Mouse (Mus musculus) cerebellum, adult 11-12 months (tissue): ENCODE measurements around the gene Gcm2.
A peak's percentile ranks its signal among the peaks of the same experiment; 100 is the strongest.

ENCODE experiments used
- DNase-seq: peaks from one replicate; pipeline ENCODE4 v3.0.0; 2022

Gene Gcm2

GRCm38 (mm10) chr13:41110935-41111334, at the start of gene Gcm2:
TSS of gene Gcm2 (minus strand) at chr13:41111035.
- no peak for DNase-seq

- DNase-seq, result no peak
Measured at GRCm38 (mm10) chr13:41158426-41158825, 47.6 kb upstream of the Gcm2 start.

GRCm38 (mm10) chr13:41153146-41153545, 42.3 kb upstream of the Gcm2 start:
- DNase-seq, result no peak

- peak; percentile 14 for DNase-seq
Measured at GRCm38 (mm10) chr13:41146271-41146670, 35.4 kb upstream of the Gcm2 start.

DNA sequence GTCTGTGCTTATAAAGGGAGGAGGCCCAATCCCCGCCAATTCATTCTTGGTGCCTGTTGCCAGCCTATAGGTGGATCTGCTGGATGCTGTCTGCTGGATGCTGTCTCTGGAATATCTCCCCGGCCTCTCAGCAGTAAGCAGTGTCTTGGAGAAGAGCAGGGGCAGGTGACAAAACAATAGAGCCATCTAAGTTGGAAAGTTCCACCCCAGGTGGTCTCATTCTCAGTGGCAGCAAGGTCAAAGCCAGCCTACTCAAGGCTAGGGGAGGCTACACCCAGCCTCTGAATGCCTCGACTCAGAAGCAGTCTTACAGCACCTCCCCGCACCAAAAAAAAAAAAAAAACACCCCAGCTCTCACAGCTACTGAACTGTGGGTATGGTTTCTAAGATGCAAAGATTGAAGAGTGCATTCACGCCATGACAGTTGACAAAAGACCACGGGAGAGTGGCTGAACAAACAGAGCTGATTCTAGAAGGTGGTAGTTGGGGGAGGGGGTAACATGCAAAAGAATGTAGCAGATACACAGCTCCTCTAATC, 34.7 kb upstream of the Gcm2 start:
- DNase-seq, result no peak

DNA sequence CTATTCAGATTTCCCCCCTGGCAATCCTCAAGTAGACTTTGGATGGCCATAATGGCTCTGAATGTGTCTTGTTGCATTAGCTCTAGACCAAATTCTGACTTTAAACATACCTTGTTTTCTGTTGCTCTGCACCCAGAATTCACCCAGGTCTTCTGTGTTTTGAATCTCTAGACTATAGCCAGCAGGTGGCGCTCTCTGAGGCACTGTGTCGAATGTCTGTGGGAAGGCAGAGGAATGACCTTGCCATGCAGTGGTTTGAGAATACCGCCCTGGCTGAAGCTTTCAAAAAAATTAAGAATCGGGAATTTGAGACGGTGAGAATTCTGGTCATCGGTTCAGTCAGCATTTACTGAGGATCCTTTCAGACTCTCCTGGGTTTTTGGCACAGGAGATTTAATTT, 24.1 kb upstream of the Gcm2 start:
- peak; percentile 11 for DNase-seq

DNA sequence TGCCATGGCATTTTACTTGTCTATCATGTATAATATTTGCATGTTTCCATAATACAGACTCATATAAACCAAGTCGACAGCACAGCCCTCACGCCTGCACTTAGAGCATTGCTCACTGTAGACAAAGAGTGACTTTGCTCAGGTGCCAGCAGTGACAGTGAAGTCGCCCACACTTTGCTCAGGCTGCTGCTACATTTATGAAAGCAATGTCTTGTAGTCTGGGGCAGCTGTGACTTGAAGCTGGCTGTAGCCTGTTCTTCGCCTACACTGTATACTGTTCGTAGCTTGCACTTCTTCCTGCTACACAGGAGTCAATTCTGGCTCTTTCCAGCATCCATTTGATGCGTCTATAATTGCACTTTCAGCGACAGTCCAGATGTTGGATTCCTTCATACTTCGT, 18.2 kb upstream of the Gcm2 start:
- no peak for DNase-seq

GRCm38 (mm10) chr13:41128326-41128725, 17.5 kb upstream of the Gcm2 start:
- DNase-seq, result no peak

DNA sequence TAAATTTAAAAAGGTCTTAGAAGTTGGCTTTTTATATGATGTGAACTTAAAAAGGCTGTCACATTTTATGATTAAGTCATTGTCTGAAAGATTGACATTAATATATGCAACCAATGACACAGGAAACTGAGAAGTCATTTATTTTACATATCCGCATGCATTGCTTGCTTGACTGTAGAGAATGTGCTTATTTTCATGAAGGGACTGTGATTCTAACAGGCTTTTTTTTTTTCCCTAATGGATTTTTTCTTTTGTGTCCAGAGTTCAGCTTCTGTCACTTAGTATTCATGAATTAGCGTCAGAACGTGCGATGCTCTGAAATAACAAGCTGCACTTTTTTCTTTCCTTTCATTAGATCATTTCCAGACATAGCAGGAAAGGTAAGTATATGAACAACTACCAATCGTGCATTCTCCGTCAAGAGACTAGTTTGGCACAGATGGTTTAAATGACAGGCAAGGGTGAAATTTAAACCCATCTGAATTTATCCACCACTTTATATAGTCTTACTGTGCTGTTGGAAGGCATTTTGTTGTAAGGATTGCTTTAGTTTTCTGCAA, 12.9 kb upstream of the Gcm2 start:
- DNase-seq, result no peak

DNA sequence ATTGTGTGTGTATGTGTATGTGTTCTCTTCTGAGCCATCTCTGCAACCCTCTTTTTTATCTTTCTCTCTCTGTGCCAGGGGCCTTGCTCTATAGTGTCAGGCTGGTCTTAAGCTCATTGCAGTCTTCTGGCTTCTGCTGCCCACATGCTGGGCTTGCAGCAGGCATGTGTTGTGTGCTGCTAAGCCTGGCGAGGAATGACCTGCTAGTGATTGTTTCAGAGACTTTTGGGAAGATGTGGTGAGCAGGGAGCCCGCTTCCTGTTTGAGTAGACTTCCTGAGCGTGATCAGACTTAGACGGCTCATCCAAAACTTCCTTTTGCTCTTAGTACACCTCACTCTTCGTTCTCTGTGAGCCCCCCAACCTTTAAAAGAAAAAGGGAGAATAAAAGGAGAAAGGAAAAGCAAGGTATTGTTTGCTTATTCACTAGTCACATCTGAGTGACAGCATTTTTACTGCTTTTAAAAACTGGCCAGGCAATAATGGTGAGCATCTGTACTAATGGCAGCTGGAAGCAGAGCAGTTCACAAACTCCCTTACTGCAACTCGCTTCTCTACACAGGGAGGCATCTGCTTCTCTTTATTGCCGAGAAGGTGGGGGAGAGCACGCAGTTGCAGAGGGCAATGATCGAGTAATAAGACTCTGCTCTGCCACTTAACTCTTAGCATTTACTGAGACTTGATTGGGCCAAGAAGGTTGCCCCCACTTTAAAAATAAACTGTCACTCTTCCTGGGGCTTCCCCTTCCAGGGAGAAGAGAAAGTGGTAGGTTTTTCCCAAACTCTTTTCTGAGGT, 8.5 kb upstream of the Gcm2 start:
- no peak for DNase-seq

DNA sequence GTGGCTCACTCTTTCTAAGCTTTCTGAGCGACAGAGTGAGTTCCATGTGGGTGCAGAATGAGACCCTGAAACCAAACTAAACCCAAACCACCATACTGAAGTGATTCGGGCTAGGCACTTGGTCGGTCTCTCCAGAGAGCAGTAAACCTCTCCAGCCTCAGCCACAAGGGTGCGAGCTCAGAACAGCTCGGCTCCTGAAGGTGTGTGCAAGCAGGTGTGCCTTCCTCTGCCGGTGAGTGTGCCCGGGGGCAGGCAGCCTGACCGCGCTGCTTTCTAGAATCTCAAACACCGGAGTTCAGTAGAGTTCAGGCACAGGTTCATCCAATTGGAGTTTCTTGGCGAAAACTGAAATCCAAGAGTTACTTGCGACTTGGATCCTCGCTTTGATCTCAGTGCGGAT, 3.1 kb upstream of the Gcm2 start, which contains the start of gene Sycp2l:
Gene Sycp2l (plus strand): TSS at position 368 of the 400 bp plus-strand sequence.
- DNase-seq, result no peak

DNA sequence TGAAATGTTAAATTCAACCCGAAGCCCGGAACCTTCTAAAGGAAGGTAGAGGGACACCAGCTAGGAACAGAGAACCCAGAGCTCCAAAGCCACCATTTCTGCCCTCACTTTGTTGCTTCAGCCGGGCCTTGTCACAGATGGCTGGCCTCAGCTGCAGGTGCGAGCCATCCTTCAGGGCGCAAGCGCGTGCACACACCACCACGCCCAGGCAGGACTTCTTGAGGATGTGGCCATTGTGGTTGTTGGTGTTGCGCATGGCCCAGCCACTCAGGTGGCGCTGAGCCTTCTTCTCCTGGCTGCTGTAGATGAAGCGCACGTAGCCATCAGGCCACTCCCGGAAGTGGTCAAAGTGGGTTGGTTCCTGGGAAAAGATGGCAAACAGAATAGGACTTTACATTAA, 5.3 kb downstream of the Gcm2 start:
- no peak for DNase-seq

- DNase-seq, result no peak
Measured at GRCm38 (mm10) chr13:41103841-41104525, 6.9 kb downstream of the Gcm2 start.

GRCm38 (mm10) chr13:41100031-41100430, 10.8 kb downstream of the Gcm2 start:
- no peak for DNase-seq

GRCm38 (mm10) chr13:41098325-41098724, 12.5 kb downstream of the Gcm2 start:
- DNase-seq, result no peak

DNA sequence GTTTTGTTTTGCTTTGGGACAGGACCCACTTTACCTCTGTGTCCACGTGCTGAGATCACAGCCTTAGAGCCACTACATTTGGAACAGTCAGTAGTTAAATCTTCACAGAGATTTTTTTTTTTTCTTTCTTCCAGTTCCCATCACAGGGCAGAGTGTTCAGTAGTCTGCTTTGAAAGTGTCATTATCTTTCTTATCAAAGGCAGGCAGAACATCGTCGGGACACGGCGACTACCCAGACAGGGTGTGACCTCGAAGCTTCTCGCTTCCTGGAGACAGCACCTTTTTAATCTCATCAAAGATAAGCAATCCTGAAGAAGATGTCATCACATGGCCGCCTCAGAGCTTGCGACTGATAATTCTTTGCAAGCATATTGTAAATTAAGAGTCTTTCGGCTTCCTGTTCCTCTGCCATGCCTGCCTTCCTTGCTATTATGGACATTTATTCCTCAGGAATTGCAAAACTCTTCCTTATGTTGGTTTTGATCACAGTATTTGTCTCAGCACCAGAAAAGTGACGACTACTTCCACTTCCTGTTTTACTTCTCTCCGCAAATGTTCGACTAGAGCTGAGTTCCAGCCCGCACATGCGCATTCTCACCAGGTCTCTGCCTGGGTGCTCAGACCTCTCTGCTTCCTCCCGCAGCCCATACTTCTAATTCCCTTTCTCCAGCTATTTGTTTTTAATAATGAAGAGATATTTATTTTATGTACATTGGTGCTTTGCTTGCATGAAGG, 13.3 kb downstream of the Gcm2 start:
- DNase-seq, result no peak

GRCm38 (mm10) chr13:41094160-41094559, 16.7 kb downstream of the Gcm2 start:
- DNase-seq, result no peak

- DNase-seq, result no peak
Measured at GRCm38 (mm10) chr13:41091271-41091670, 19.6 kb downstream of the Gcm2 start.

DNA sequence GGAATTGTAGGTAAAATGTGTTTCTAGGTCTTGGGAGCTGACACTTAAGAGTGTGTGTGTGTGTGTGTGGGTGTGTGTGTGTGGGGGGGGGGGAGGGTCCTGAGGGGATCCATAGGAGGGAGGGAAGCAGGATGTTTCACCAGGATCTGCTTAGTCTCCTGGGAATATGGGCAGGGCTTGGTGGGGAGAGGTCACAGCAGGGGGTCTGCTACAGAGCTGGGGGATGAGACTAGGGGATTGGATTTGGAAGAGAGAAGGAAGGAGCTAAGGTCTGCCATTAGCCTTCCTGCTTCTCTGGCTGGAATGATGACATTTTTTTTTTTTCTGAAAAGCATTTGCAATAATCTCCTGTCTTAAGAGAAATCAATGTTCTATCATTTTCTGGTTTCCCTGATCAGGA, 22.1 kb downstream of the Gcm2 start:
- DNase-seq, result no peak

DNA sequence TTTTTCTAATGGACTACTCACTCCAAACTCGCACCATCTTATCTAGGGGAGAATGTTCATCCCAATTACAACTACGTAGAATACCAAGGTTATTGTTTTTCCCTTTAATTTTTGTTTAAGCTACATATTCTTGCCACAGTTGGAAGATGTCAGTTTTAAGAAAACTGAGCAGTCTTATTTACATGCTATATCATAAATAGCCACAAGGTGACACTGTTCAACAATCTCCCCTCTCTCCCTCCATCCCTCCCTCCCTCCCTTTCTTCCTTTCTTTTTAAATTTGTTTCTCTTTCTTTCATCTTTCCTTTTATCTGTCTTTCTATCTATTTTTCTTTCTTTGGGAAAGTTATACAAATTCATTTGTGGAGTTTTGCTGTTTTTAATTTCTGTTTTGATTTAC, 25.7 kb downstream of the Gcm2 start:
- no peak for DNase-seq

- DNase-seq, result no peak
Measured at GRCm38 (mm10) chr13:41084521-41084920, 26.3 kb downstream of the Gcm2 start.

DNA sequence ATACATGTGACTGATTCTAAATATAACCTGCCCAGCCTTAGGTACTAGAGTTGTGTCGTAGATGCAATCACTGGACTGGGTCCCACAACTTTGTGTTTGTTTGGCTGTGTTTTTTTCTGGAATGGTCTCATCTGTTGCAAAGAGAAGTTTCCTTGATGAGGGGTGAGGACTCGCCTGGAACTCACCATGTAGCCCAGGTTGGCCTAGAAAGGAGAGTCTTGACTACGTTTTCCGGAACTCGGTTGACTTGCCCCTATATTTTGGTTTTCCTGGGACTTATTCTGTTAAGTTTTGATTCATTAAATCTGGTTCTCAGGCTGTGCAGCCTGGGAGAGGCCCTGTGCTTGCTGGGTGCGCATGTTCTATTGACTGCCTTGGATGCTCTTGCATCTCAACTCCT, 30.1 kb downstream of the Gcm2 start:
- no peak for DNase-seq

DNA sequence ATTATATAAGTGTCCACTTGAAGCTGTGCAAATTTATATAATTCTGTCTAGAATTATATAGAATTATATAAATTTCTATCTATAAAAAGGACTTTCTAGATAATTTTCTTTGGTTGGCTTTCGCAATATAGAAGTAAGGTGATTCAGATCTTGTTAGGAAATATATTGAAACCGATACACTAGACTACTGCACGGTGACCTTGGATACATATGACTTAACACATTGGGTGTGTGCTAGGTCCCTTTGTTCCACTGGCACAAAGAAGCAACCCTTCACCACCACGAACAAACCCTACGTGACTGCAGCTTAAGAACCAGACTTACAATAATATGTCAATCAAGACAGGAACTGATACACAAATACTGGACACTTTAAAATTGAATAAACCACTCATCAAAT, 31.0 kb downstream of the Gcm2 start:
- no peak for DNase-seq
